Mouse (Mus musculus): ENCODE data around the gene Zfhx2.
"Not testable (repeated sequence)": the region's sequence is repeated elsewhere in the genome, so short reads cannot be mapped to it uniquely, and the experiment has no call there.

Zfhx2 gene

GRCm38 (mm10) chr14:55047971-55048531 lies 44.1 kb downstream of the Zfhx2 start:
- DNase-seq (ENCODE audit: low spot score in 2 of 2): no peak

- DNase-seq (ENCODE audit: low spot score in 2 of 2): not testable (repeated sequence)
Observed at GRCm38 (mm10) chr14:55043694-55044093, 48.4 kb downstream of the Zfhx2 start.

- DNase-seq (ENCODE audit: low spot score in 2 of 2): no peak
Observed at GRCm38 (mm10) chr14:55032695-55033225, 59.4 kb downstream of the Zfhx2 start.

GRCm38 (mm10) chr14:55029034-55029698 lies 63.0 kb downstream of the Zfhx2 start:
- DNase-seq (ENCODE audit: low spot score in 2 of 2): no peak

- no peak for DNase-seq (ENCODE audit: low spot score in 2 of 2)
Observed at GRCm38 (mm10) chr14:55028333-55028835, 63.7 kb downstream of the Zfhx2 start.

GRCm38 (mm10) chr14:55027653-55028052 lies 64.5 kb downstream of the Zfhx2 start:
- DNase-seq (ENCODE audit: low spot score in 2 of 2): no peak

- DNase-seq (ENCODE audit: low spot score in 2 of 2): no peak
Observed at GRCm38 (mm10) chr14:55027251-55027650, 64.9 kb downstream of the Zfhx2 start.

GRCm38 (mm10) chr14:55025527-55025926 lies 66.6 kb downstream of the Zfhx2 start:
- no peak for DNase-seq (ENCODE audit: low spot score in 2 of 2)

GRCm38 (mm10) chr14:55024236-55024635 lies 67.9 kb downstream of the Zfhx2 start:
- peak in 1 of 2 experiments; percentile 38 for DNase-seq (ENCODE audit: low spot score in 2 of 2)

GRCm38 (mm10) chr14:55023011-55023410 lies 69.1 kb downstream of the Zfhx2 start:
- no peak for DNase-seq (ENCODE audit: low spot score in 2 of 2)

- no peak for DNase-seq (ENCODE audit: low spot score in 2 of 2)
Observed at GRCm38 (mm10) chr14:55020394-55020793, 71.7 kb downstream of the Zfhx2 start.

GRCm38 (mm10) chr14:55016876-55017275 lies 75.2 kb downstream of the Zfhx2 start:
- no peak for DNase-seq (ENCODE audit: low spot score in 2 of 2)

GRCm38 (mm10) chr14:55015767-55016111 lies 76.4 kb downstream of the Zfhx2 start:
- no peak for DNase-seq (ENCODE audit: low spot score in 2 of 2)

GRCm38 (mm10) chr14:55014991-55015766 lies 76.9 kb downstream of the Zfhx2 start, which contains the start of gene Ngdn:
Gene Ngdn, plus strand, starts transcription at chr14:55015454.
- DNase-seq (ENCODE audit: low spot score in 2 of 2): peak; percentile 98 to 99

- DNase-seq (ENCODE audit: low spot score in 2 of 2): no peak
Observed at GRCm38 (mm10) chr14:55014591-55014990, 77.5 kb downstream of the Zfhx2 start.

GRCm38 (mm10) chr14:55011116-55011515 lies 81.0 kb downstream of the Zfhx2 start:
- DNase-seq (ENCODE audit: low spot score in 2 of 2): no peak

Measured in frontal cortex, postnatal 10 days (tissue).